Mouse (Mus musculus) CD4-positive helper T cell, adult 2 months (primary cell): ENCODE data around the gene Zfyve28.
A peak's percentile ranks its signal among the peaks of the same experiment; 100 is the strongest.

Experiments used
- DNase-seq: peaks from one replicate; pipeline ENCODE4 v3.0.0-alpha.2; 2012; ENCODE audit warnings: low read depth, missing footprints, low spot score

Zfyve28 gene

GRCm38 (mm10) chr5:34182486-34182885 is 105.8 kb downstream of the Zfyve28 start:
- no peak for DNase-seq

- DNase-seq: no peak
Observed at GRCm38 (mm10) chr5:34177821-34178220, 110.4 kb downstream of the Zfyve28 start.

- no peak for DNase-seq
Observed at GRCm38 (mm10) chr5:34177091-34177490, 111.2 kb downstream of the Zfyve28 start.

- no peak for DNase-seq
Observed at GRCm38 (mm10) chr5:34176691-34177090, 111.6 kb downstream of the Zfyve28 start.

- no peak for DNase-seq
Observed at GRCm38 (mm10) chr5:34175403-34175694, 112.9 kb downstream of the Zfyve28 start.

- peak; percentile 0 for DNase-seq
Observed at GRCm38 (mm10) chr5:34174550-34175402, 113.5 kb downstream of the Zfyve28 start.

GRCm38 (mm10) chr5:34174021-34174420 is 114.2 kb downstream of the Zfyve28 start:
- no peak for DNase-seq

- peak; percentile 6 for DNase-seq
Observed at GRCm38 (mm10) chr5:34170726-34171125, 117.5 kb downstream of the Zfyve28 start.

- DNase-seq: no peak
Observed at GRCm38 (mm10) chr5:34169954-34170353, 118.3 kb downstream of the Zfyve28 start.

GRCm38 (mm10) chr5:34168950-34169891 is 119.0 kb downstream of the Zfyve28 start, which contains the start of the genes Poln and Haus3:
TSS of gene Poln (minus strand) at chr5:34169448.
TSS of gene Haus3 (minus strand) at chr5:34169527.
- peak; percentile 99 for DNase-seq

- DNase-seq: no peak
Observed at GRCm38 (mm10) chr5:34167857-34168256, 120.4 kb downstream of the Zfyve28 start.

- DNase-seq: no peak
Observed at GRCm38 (mm10) chr5:34165793-34166192, 122.5 kb downstream of the Zfyve28 start.

GRCm38 (mm10) chr5:34148476-34148875 is 139.8 kb downstream of the Zfyve28 start:
- DNase-seq: no peak

- no peak for DNase-seq
Observed at GRCm38 (mm10) chr5:34147554-34147953, 140.7 kb downstream of the Zfyve28 start.
